Mouse (Mus musculus) spleen, embryonic (tissue): ENCODE data around the gene Cpeb3.
"Not testable (repeated sequence)": the region's sequence is repeated elsewhere in the genome, so short reads cannot be mapped to it uniquely, and the experiment has no call there.

ENCODE experiments used
- CTCF ChIA-PET: fragments of 350-600 bp; sonication (Branson Sonifier 250); formaldehyde crosslinking; loops from one replicate; lab custom pipeline; 2022; lab: Charles Lee

Gene Cpeb3

GRCm38 (mm10) chr19:37090146-37091061 lies 118.0 kb downstream of the Cpeb3 start:
- CTCF ChIA-PET = no interaction called here

DNA sequence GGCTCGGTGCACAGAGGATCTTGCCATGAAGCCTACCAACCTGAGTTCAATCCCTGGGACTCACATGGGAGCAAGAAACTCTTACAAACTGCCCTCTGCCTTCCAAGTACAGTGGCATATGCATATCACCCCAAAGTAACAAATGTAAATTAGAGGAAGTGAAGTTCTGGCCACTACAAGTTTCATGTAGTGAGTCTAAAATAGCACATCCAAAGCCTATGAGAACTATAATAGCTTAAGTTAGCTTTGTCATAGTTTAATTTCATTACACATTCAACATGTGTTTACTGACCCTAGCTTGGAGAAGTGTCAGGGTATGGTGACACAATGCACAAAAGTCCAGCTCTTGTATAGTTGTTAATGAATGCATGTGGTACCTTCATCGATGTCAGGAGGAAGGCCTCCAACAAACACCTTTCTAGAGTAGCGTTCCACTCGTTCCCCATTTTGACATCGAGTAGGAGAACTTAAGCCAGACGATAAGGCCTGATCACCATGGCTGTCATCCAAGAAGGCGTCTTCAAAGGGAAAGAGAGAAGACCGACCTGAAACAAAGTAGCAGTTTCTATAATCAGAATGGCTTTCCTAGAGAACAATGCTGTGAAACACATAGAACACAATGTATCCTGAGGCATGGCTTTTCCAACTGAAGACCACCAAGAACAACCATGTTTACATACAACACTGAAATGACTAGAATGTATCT lies 120.2 kb downstream of the Cpeb3 start:
- CTCF ChIA-PET = no interaction called here

DNA sequence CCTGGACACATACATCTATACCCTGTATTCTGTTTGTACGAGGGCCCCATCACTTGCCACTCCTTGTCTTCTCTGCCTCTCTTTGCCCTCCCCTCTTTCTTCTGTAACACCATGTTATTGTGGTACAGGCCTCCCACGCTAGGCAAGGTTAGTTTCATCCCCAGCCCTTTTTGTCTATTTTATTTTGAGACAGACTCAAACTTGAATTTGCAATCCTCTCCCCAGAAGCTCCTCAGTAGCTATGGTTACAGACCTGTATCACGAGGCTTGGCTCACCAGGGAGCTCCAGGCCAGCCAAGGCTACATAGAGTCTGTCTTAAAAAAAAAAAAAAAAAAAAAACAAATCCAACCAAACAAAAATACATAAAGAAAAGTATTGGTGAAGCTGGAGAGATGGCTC lies 123.9 kb downstream of the Cpeb3 start:
- CTCF ChIA-PET = interaction anchor here (0.7 kb wide), 1 partner anchor 27 kb away, joined by 9 read pairs; no protein-coding TSS in a partner anchor

GRCm38 (mm10) chr19:37081467-37081866 lies 126.9 kb downstream of the Cpeb3 start:
- CTCF ChIA-PET = interaction anchor here (0.5 kb wide), 1 partner anchor 95 kb away, joined by 4 read pairs; no protein-coding TSS in a partner anchor

DNA sequence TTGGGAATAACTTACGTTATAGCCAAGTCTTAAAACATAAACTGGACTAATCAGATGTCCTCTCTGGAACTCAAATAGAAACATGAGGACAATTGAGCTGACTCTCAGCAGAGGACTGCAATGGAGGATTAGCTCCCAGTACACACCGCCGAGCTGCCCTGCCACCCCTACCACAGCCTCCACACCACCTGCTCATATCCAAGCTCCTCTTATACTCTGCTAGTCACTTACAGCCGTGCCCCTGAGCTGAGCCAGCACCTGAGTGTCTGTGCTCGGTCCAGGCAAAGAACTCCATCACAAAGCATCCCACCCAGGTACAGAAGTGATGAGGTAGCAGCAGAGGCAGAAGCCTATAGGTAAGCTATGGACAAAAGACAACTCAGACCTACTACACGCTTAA lies 129.2 kb downstream of the Cpeb3 start:
- CTCF ChIA-PET = no interaction called here

DNA sequence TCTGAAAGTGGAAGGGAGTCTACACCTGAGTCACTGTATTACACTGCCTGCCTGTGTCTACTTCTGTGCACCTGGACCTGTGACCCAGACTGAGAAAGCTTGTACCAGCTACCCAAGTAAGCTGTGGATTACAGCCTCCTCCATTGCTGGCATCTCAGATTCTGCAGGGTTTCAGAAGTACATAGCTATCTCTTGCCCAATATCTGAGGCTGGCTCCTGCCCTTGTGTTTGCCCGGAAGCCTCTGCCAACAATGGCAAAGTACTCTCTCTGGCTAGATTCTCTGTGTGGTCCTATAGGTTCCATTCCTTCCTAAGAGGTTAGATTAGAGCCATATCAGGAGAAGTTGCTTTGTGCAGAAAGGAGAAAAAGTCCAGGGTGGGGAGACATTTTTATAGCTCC lies 129.8 kb downstream of the Cpeb3 start:
- CTCF ChIA-PET = no interaction called here

DNA sequence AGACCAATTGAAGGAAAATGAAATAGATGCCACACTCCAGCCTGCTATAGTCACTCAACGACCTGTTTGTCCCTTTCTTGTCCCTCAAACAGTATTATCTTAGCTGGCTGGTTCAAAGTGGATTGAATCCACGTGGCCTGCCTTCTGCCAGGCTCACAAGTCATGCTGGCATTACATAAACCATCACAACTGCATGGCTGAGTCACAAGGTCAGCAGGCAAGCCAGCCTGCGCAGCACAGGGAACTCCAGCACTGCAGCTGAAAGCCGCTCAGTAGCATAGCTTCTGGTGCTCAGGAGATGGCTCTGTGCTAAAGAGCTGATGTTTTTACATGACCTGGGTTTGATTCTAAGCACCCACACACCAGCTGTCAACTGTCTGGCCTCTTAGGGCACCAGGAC lies 130.3 kb downstream of the Cpeb3 start:
- CTCF ChIA-PET = no interaction called here

- CTCF ChIA-PET = not testable (repeated sequence)
Measured at GRCm38 (mm10) chr19:37077258-37077657, 131.1 kb downstream of the Cpeb3 start.

DNA sequence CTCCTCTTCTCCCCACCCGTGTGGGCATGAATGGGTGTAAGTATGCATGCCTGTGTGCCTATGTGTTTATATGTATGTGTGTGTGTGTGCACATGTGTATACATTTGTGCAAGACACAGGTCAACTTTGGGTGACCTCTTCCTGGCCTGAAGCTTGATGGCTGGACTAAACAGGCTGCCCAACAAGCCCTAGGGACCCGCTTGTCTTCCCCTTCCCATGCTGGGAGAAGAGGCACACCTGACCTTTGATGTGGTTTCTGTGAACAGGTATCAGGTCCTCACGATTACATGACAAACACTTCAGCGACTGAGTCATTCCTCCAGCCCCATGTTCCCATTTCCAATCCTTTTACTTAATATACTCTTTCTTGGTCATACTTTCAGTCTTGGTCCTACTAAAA lies 131.8 kb downstream of the Cpeb3 start:
- CTCF ChIA-PET = no interaction called here

GRCm38 (mm10) chr19:37076116-37076515 lies 132.3 kb downstream of the Cpeb3 start:
- CTCF ChIA-PET = no interaction called here

GRCm38 (mm10) chr19:37075690-37076089 lies 132.7 kb downstream of the Cpeb3 start:
- CTCF ChIA-PET = no interaction called here

GRCm38 (mm10) chr19:37074726-37075125 lies 133.7 kb downstream of the Cpeb3 start:
- CTCF ChIA-PET = no interaction called here

DNA sequence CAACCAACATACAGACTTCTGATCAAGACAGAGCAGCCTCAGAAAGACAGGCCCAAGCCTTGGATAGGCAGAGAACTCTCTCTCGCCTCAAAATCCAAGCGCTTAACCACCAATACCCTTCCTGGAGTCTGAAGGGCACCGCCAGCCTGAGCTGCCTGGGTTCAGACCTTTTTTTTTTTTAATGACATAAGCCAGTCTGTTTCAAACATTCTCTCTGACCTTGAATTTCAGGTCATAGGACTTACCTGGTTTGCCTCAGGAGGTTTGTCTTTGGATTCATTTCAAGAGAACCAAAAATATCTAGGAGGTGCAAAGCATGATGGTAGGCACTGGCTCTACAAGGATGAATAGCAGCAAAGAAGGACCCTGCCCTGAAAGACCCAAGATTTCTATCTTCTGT lies 134.1 kb downstream of the Cpeb3 start:
- CTCF ChIA-PET = no interaction called here

GRCm38 (mm10) chr19:37072871-37073629 lies 135.4 kb downstream of the Cpeb3 start:
- CTCF ChIA-PET = no interaction called here

DNA sequence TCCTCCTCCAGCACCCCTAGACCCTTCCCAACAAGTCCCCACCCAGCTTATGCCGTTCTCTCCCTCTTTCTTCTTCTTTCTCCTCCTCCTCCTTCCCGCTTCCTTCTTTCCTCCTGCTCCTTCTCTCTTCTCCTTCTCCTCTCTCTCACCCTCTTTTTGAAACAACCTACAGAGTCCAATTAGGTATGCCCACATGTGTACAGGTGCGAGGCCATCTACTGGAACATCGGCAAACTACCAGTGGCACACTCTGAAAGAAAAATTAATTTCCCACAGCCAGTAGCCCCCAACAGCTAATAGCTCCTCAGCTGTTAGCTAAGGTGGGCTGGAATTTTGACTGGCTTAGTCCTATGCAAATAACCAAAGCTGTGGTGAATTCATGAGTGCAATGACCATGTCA lies 139.2 kb downstream of the Cpeb3 start:
- CTCF ChIA-PET = no interaction called here

GRCm38 (mm10) chr19:37060078-37060477 lies 148.3 kb downstream of the Cpeb3 start:
- CTCF ChIA-PET = no interaction called here

DNA sequence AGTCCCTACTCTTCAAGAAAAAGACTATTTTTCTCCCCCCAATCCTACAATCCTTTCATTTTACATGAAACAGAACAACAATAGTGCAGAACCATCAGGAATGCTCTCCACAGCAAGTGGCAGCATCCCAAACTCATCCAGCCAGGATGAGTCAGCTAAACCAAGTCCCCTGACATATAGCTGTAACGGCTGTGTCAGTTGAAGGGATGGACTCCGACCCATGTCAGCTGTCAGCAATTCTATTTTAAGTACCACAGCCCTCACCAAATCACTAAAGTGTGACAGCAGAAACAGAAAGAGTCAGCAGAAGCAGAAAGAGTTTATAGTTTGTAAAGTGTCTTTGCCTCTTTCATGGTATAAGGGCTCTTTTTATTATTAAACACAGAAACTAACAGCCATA lies 148.8 kb downstream of the Cpeb3 start:
- CTCF ChIA-PET = no interaction called here

DNA sequence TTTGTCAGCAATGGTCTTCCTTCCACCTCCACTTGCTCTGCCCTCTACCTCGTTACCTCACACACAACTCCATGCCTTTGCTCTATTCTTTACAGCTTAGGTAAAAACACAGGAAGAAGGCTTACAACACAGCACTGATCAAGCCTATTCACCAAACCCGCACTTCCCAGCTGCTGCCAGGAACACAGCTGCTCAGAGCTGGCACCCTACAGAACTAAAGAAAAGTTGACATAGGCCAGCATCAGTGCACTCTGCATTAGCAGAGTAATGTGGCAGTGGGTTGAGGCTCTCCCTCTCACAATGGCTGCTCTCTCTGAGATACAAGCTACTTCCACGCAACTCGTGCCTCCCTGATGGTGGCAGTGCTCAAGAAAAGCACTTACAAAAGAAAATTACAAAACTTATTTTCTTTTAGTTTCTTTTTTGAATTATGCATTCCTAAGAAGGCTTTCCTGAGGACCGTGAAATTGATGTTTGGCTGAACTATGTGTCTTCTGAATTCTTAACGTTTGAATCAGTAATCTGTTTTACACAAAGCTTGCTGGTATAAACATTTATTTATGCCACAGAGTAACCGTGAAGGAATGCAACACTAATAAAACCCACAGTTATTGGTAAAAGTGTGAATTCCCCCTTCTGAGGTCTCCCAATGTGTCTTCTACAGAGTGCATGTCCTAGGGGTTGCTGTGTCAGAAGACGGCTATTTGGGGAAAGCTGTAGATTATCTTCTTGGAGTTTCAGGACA lies 151.1 kb downstream of the Cpeb3 start:
- CTCF ChIA-PET = interaction anchor here (0.5 to 0.9 kb wide), 3 partner anchors 27 to 732 kb away, joined by 9 to 20 read pairs (median 18); no protein-coding TSS in a partner anchor

GRCm38 (mm10) chr19:37055976-37056556 lies 152.3 kb downstream of the Cpeb3 start:
- CTCF ChIA-PET = no interaction called here

- CTCF ChIA-PET = interaction anchor here (0.7 kb wide), 2 partner anchors 67 to 215 kb away, joined by 3 read pairs; no protein-coding TSS in a partner anchor
Measured at GRCm38 (mm10) chr19:37050643-37051345, 157.6 kb downstream of the Cpeb3 start.
